Mouse (Mus musculus) forebrain, postnatal 0 days (tissue): ENCODE data around the gene Rapgef5. TPM values are rescaled to one million over a fixed set of nuclear protein-coding genes. Genes with fewer than 3 reads are reported as not detected.

Source experiments
- ATAC-seq: fragments of 200-750 bp; cut with Nextera tagmentation; 2 replicates; pipeline ENCODE4 v1.8.0; 2017; ENCODE audit warnings: mild to moderate bottlenecking, moderate library complexity
- DNase-seq: peaks from one replicate; pipeline ENCODE4 v3.0.0-alpha.2; 2015
- H3K27ac ChIP-seq: fragments of 300-500 bp; sonication (generic); 2 replicates; pipeline ENCODE4 v1.5.1; 2014; ENCODE audit warnings: low read depth, mild to moderate bottlenecking, antibody characterized with exemption, low read length, moderate library complexity, mixed read lengths
- H3K27me3 ChIP-seq: fragments of 300-500 bp; sonication (generic); 2 replicates; pipeline ENCODE4 v1.6.1; 2014; ENCODE audit warnings: mild to moderate bottlenecking, low read length, mixed read lengths; ENCODE audit not compliant: insufficient read depth
- H3K36me3 ChIP-seq: fragments of 300-500 bp; sonication (generic); 2 replicates; pipeline ENCODE4 v1.6.1; 2014; ENCODE audit warnings: mild to moderate bottlenecking, moderate library complexity; ENCODE audit not compliant: insufficient read depth
- H3K4me1 ChIP-seq: fragments of 300-500 bp; sonication (generic); 2 replicates; pipeline ENCODE4 v1.6.1; 2014; ENCODE audit warnings: antibody characterized with exemption; ENCODE audit not compliant: insufficient read depth
- H3K4me2 ChIP-seq: fragments of 300-500 bp; sonication (generic); 2 replicates; pipeline ENCODE4 v1.6.1; 2014; ENCODE audit warnings: low read depth, mild to moderate bottlenecking, moderate library complexity
- H3K4me3 ChIP-seq: fragments of 300-500 bp; sonication (generic); 2 replicates; pipeline ENCODE4 v1.5.1; 2014; ENCODE audit warnings: low read depth, low read length, mixed read lengths
- H3K9ac ChIP-seq: fragments of 300-500 bp; sonication (generic); 2 replicates; pipeline ENCODE4 v1.6.1; 2014; ENCODE audit warnings: mild to moderate bottlenecking
- H3K9me3 ChIP-seq: fragments of 300-500 bp; sonication (generic); 2 replicates; pipeline ENCODE4 v1.6.1; 2016; ENCODE audit warnings: low read length
- CTCF ChIP-seq: sonication (generic); IDR thresholded peaks from 2 replicates; pipeline ENCODE4 v1.5.1; 2016; ENCODE audit warnings: antibody characterized with exemption, control low read depth, low read depth
- WGBS: fragments of 180-500 bp; shearing (Covaris S2); extraction: QIAGEN DNeasy Blood & Tissue Kit; methylation state at CpG from one replicate; pipeline ENCODE4 v1.1.7; 2014; 5-methylcytosine and 5-hydroxymethylcytosine counted together
- polyA plus RNA-seq: library from polyadenylated mRNA; unstranded; fragments of >200 nt; fragmentation: Nextera tagmentation; extraction: Ambion mirVana; gene quantifications from 2 replicates; pipeline ENCODE4 v1.2.1, GENCODE M21; 2015
- total RNA-seq: library from RNA; depleted of rRNA; stranded (reverse); fragments of >200 nt; gene quantifications from 2 replicates; pipeline ENCODE4 v1.2.3, GENCODE M21; 2014

The Rapgef5 gene
- total and polyA plus RNA-seq, 2 experiments from 2014 or later, result 30.5 to 60.9 TPM

DNA sequence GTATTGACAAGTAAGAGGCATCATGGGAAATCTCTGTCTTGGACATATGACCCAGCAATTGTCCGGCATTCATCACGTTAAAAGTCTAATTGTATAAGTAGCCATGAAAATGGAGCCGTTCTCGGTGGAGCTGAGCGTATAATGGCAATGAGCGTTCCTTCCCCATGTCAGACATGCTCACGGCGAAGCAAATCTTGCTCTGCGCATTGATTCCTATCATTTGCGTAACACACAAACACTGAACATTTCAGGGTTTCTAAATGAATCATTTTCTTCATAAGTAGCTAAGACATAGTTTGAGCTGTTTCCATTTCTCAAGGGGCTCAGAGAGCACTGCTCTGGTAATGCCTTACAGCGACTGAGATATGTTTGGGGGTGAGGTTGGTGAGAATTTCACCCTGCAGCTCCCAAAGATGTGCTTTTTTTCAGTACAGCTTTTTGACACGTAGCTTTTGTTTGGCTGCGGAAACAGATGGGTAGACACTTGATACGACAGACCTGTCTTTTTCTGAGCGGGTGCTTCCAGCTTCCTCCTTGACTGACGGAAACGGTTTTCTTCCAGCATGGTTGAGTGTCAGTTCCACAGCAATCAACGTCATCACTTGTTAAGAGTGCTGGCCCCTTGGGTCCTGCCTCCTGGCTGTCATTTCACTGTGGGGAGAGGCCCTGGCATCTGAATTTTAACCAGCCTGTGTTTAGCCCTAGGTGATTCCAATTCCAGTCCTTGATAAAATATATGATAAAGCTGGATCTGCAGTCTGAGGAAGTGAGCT is 112.2 kb downstream of the Rapgef5 start:
- H3K9me3 ChIP-seq, result no peaks in the 10 kb centered on the region
- H3K4me1 ChIP-seq, result 0 out of 2 replicates have a peak, but pooled peaks cover 3% of the 10 kb centered on the region
- no peak overlapping the region for H3K4me3 ChIP-seq
- H3K9ac ChIP-seq, result no peak overlapping the region
- ATAC-seq, result peak; percentile 78
- H3K4me2 ChIP-seq, result 0 out of 2 replicates have a peak overlapping the region, but pooled peaks have one; percentile 6
- WGBS, result 53% methylated on average over 18 of the region's 18 CpGs
- no peaks in the 10 kb centered on the region for H3K36me3 ChIP-seq
- H3K27me3 ChIP-seq, result no peaks in the 10 kb centered on the region
- DNase-seq, result peak; percentile 57
- no peak for TF ChIP-seq CTCF
- peak overlapping the region; percentile 10 for H3K27ac ChIP-seq

DNA sequence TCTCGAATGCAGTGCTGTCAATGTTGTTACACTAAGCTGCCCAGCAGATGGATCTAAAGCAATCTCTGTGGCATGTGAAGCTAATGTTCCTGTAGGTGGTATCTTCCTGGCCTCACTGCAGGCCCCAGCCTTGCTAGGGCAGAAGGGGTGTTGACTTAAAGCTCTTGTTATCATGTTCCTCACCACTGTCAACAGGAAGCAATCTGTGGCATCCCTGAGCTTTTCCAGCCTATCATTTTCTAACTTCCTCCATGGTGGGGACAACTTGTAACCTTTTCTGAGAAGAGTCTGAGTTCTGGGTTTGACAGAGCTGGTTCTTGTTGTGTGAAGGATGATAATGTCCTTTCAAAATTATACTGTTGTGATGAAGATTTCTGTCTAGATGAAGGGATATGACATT is 115.9 kb downstream of the Rapgef5 start:
- TF ChIP-seq CTCF, result no peak
- Histone ChIP-seq H3K9ac (no peak overlapping the region), H3K9me3 (no peaks in the 10 kb centered on the region), H3K27me3 (no peaks in the 10 kb centered on the region), H3K4me3 (no peak overlapping the region), H3K4me1 (0 out of 2 replicates have a peak, but pooled peaks cover 3% of the 10 kb centered on the region), H3K36me3 (no peaks in the 10 kb centered on the region), H3K4me2 (no peak overlapping the region), H3K27ac (no peak overlapping the region)
- ATAC-seq (no peak), DNase-seq (no peak)
- WGBS, result 57% methylated on average over 1 of the region's 1 CpGs

DNA sequence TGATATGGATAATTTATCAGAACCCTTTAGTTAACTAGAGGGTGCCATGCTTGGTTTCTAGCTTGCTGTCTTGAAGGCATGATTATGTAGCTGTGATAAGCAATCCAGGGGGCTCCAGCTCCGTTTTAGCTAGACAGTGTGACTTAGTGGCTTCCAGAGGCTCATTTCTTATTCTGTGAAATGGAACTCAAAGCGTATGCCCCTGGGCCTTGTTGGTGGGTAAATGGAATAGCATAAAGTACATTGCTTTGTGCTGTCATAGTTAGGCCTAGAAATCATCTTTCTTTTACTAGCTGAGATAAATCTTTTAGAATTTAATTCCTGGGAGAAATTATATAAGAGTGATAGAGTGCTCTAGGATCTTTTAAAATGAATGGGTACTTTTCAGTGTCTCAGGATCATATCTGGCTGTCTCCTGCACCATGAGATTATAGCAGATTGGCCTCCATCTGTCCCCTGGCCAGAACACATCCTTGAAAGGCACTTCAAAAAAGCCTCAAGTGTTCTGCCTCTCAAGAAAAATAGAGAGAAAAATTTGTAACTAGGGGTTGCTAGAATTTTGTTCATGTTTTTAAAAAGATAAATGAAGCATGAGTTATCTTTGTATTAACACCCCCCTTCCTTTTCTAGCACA is 120.0 kb downstream of the Rapgef5 start:
- no peak overlapping the region for H3K4me2 ChIP-seq
- 58% methylated on average over 2 of the region's 2 CpGs for WGBS
- H3K27ac ChIP-seq, result 0 out of 2 replicates have a peak overlapping the region, but pooled peaks have one; percentile 45
- TF ChIP-seq CTCF, result no peak
- H3K36me3 ChIP-seq, result no peaks in the 10 kb centered on the region
- H3K9me3 ChIP-seq, result no peaks in the 10 kb centered on the region
- no peaks in the 10 kb centered on the region for H3K4me1 ChIP-seq
- no peak overlapping the region for H3K9ac ChIP-seq
- H3K4me3 ChIP-seq, result no peak overlapping the region
- ATAC-seq (peak; percentile 66), DNase-seq (peak; percentile 44)
- no peaks in the 10 kb centered on the region for H3K27me3 ChIP-seq

DNA sequence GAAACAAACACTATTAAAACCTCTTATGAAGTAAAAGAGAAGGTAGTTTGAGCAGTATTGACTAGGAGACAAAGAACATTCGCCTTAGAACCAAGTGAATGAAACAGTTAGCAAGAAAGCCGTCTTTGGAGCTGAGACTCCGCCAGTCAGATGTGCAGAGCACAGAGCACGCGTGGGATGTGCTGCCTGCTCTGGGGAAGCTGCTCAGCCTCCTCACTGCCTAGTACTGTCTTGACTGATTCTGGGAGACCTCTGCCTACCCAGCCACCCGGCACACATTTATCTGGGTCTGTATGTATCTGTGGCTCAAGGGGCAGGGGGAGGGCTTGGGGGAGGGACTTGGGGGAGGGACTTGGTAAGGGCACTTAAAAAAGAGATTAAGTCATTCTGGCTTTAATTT is 120.7 kb downstream of the Rapgef5 start:
- H3K9ac ChIP-seq, result no peak overlapping the region
- DNase-seq, result no peak
- TF ChIP-seq CTCF, result no peak
- 0 out of 2 replicates have a peak overlapping the region, but pooled peaks have one; percentile 40 for H3K27ac ChIP-seq
- WGBS, result 53% methylated on average over 6 of the region's 6 CpGs
- no peaks in the 10 kb centered on the region for H3K4me1 ChIP-seq
- no peaks in the 10 kb centered on the region for H3K36me3 ChIP-seq
- H3K4me2 ChIP-seq, result no peak overlapping the region
- no peak overlapping the region for H3K4me3 ChIP-seq
- peak; percentile 70; the same call in 1 of the 2 replicates for ATAC-seq
- H3K9me3 ChIP-seq, result no peaks in the 10 kb centered on the region
- H3K27me3 ChIP-seq, result no peaks in the 10 kb centered on the region

DNA sequence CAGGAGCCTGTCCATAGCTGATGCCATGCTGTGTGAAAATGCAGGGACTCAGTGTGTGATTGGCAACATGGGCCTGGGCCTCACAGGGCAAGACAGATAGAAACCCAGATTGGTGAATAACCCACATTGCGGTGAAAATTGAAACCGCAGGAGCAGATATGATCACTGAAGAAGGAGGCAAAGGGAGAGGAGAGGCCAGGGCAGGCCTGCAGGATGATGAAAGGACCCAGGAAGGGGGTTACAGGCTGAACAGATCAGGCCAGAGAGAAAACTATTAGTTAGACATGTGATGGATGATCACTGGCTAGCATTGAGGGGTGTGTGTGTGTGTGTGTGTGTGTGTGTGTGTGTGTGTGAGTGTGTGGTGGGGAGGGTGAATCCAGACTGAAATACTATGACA is 122.6 kb downstream of the Rapgef5 start:
- Histone ChIP-seq H3K36me3 (no peaks in the 10 kb centered on the region), H3K4me3 (no peak overlapping the region), H3K9ac (no peak overlapping the region), H3K4me1 (no peaks in the 10 kb centered on the region), H3K27ac (no peak overlapping the region), H3K9me3 (no peaks in the 10 kb centered on the region), H3K4me2 (no peak overlapping the region), H3K27me3 (no peaks in the 10 kb centered on the region)
- TF ChIP-seq CTCF, result no peak
- 89% methylated on average over 2 of the region's 2 CpGs for WGBS
- no peak for ATAC-seq
- DNase-seq, result no peak

DNA sequence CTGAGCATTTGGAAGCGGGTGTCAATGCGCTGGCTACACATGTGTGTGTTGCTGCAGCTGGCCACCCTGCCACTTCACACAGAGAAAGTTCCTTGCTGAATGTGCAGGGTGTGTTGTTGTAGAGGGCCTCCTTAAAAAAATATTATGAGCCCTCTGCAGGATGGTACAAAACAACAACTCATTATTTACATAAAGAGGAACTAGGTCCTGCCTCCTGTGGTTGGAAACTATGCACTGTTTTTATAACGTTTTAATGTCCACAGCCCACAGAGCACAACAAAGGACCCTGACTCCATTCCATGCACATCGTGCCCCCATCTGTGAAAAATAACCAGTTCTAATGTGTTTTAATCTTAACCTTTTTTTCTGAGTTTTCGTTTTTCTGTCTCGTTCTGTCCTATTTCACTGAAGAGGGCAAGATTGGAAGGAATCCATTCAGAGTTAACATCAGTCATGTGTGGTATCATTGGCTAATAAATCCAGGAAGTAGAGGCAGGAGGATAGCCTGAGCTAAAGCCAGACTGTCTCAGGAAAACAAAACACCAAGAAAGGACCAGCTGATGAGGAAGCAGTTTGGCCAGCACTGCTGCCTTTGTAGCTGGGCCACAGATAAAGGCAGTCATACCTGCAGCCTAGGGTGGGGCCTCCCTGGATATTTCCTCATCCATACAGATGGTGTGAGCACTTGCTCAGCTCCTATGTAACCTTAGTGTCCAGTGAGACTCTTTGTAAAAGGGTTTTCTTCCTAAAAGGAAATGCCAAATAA is 123.3 kb downstream of the Rapgef5 start:
- H3K27me3 ChIP-seq, result no peaks in the 10 kb centered on the region
- WGBS, result 70% methylated on average over 6 of the region's 6 CpGs
- H3K36me3 ChIP-seq, result no peaks in the 10 kb centered on the region
- no peak overlapping the region for H3K4me2 ChIP-seq
- no peaks in the 10 kb centered on the region for H3K9me3 ChIP-seq
- H3K9ac ChIP-seq, result no peak overlapping the region
- no peak overlapping the region for H3K27ac ChIP-seq
- no peak overlapping the region for H3K4me3 ChIP-seq
- DNase-seq (no peak), ATAC-seq (no peak)
- no peaks in the 10 kb centered on the region for H3K4me1 ChIP-seq
- no peak for TF ChIP-seq CTCF

DNA sequence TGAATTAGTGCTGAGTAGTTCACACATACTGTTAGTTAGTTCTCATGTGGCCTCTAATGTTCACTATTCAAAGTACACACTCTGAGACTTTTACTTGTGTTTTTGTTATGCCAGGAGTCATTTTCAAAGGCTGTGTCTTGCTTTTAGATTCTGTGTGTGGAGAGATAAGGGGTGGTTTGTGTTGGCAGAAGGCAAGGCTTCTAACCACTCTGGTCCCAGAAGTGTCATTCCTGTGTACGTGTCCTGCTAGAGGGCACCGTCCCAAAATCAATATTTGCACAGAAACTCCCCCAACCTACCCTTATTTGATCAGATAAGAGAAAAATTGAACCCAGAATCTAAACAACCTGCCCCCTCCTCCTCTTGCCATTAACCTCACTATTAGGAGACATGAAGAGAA is 126.2 kb downstream of the Rapgef5 start:
- no peak for TF ChIP-seq CTCF
- no peak overlapping the region for H3K4me2 ChIP-seq
- H3K4me3 ChIP-seq, result no peak overlapping the region
- H3K9ac ChIP-seq, result no peak overlapping the region
- H3K9me3 ChIP-seq, result no peaks in the 10 kb centered on the region
- H3K27me3 ChIP-seq, result no peaks in the 10 kb centered on the region
- no peaks in the 10 kb centered on the region for H3K4me1 ChIP-seq
- DNase-seq (no peak), ATAC-seq (no peak)
- 90% methylated on average over 2 of the region's 2 CpGs for WGBS
- no peak overlapping the region for H3K27ac ChIP-seq
- no peaks in the 10 kb centered on the region for H3K36me3 ChIP-seq
